Mouse (Mus musculus) kidney, adult 9 months (tissue): ENCODE measurements at regions not wholly inside any gene's neighbourhood (a gene's known extent, or its start where the extent isn't known, plus 50 kb on each side); places are given as distances from the start of the nearest gene placed in this dataset.
A peak's percentile ranks its signal among the peaks of the same experiment; 100 is the strongest.

Experiments used
- DNase-seq: peaks from one replicate; pipeline ENCODE4 v3.0.0; 2022

DNA sequence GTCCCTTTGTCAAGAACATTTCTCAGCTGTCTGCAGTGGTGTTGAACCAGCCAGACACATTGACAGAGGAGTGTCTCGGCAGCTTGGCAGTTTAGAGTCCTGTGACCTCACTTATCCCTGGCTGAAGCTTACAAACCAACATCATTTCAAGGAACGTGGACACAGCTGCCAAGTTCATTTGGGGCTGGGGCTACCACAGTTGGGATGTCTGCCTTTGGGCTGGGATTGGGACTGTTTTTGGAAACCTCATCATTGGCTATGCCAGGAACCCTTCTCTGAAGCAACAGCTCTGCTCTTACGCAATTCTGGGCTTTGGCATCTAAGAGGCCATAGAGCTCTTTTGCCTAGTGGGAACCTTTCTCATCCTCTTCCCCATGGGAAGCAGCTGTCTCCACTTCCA lies 200.4 kb downstream of the Gm15262 start:
- no peak for DNase-seq

DNA sequence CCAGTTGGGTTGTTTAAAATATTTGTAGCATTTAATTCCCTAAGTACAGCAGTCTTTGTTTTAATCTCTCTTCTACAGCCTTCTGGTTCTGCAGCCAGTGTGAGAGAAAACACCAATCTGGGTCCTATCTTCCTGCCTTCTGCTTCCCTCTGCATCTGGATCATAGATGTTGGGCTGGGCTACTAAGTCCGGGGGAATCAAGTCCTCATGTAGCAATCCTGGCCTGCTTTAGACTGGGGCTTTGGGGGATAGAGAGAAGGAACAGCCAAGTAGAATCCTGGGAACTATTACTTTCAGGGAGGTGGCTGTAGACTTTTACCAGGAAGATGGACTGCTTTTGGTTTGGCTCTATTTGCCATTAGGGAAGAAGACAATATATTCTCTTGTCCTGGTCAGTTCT lies 205.5 kb upstream of the Rai2 start:
- DNase-seq = no peak

DNA sequence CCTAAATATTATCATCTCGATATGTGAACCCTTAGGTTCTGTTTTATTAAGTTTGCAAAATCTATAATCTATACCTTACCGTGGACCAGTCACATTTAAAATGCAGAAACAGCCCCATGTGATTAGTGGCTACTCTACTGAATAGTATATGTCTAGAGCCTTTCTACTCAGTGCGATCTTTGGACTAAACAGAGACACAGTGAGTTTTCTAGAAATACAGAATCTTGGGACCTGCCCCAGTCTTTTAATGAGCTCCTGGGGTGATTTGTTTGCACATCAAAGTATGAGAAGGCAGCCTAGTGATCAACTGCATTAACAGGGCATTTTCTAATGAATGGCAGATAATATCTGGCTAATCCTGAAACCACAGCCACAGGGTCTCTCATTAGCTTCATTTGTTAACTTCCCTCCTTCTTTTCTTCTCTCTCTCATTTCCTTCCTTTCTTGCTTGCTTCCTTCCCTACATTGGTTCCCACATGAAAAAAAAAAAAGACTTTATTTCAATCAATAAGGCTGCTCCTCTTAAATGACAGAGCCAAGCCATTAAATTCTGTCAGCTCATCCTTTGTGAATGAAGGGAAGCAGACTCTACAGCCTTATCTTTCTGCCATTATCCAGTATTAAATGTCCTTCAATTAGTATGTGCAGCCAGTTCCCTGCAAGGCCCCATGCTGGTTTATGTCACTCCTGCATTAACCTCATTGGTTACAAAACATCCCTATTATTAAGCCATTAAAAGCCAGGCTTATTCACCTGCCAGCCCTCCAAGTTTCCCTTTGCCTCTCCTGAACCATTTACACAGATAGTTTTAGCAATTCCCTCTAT lies 193.2 kb upstream of the Rai2 start:
- no peak for DNase-seq

DNA sequence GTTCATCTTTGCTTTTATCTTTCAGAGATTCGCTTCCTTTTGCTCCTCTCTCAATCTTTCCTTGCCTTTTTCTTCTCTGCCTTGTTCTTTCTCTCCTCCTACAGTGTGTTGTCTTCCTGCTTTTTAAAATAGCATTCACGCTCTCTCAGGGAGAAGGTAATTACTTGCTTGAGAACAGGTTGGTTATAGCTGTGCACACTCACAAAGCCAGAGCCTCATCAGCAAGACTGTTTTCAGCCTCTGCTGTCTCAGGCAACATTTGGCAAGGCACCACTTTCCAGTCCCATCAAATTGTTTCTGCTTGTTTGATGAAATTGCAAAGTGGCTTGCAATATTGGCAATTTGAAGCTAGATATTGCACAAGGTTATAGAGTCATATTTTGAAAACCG lies 192.6 kb upstream of the Rai2 start:
- DNase-seq = no peak

DNA sequence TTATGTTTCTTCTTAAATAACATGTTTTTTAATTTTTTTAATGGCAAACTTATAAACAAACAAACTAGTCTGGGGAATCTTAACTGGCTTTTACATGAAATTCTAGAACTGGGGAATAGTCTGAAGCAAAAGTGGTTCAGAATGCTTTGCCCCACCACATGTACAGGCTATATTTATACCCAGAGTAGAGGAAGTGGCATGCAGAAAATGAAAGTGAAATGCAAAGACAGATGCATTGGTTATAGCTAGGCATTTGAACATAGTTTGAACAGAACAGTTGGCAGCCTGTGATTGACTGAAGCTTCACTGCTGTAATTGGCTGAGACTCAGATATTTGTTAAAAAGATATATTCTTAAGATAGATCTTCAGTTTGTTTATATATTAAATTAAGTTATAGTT lies 179.6 kb upstream of the Rai2 start:
- DNase-seq = no peak

DNA sequence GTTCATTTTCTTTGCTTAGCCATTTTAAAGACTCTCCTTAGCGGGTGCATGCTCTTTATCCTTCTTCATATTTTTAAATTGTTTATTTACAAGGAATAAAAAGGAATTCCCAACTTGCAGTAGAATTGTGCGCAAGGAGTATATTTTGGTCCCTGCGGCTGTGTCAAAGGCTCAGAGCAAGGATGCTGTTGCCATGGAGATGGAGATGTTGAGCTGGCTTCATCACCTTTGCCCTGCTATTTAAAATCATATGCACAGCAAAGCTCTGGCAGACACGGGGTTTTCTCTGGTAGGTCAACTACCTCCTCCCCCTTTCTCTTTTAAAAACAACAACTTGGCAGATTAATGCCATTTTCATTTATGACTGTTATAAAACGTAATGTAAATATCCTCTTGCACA lies 160.0 kb upstream of the Rai2 start:
- DNase-seq = no peak

DNA sequence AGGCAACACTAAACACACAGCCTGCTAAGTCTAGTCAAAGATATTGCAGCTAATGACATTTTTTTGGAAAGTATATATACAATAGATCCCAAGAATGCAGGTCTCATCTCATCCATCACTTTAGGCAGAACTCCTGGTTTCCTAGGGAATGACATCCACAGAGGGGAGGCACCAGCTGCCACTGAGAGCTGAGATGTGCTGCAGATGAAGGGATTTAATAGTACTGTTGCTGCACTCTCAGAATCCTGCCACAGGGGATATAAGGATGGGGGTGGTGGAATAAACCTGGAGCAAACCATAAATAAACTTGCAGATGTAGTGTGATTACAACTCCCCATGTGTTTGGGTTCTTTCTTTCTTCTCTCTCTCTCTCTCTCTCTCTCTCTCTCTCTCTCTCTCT lies 158.4 kb upstream of the Rai2 start:
- DNase-seq = no peak

DNA sequence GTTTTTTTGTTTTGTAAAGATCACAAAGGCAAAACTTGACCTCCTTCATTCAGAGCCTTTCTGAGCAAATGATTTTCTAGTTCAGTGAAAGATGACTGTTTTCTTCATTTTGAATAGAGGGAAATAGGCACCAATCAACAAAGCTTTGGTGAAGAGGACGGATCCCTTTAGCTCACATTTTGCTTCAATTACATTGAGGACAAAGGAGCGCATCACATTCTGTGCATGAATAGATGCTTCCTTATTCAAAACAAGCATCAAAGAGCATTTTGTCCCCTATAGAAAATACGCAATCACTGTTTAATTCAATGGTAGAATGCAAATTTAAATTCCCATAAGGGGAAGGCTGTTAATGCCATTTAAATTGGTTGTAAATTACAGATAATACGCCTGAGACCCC lies 150.4 kb upstream of the Rai2 start:
- no peak for DNase-seq

DNA sequence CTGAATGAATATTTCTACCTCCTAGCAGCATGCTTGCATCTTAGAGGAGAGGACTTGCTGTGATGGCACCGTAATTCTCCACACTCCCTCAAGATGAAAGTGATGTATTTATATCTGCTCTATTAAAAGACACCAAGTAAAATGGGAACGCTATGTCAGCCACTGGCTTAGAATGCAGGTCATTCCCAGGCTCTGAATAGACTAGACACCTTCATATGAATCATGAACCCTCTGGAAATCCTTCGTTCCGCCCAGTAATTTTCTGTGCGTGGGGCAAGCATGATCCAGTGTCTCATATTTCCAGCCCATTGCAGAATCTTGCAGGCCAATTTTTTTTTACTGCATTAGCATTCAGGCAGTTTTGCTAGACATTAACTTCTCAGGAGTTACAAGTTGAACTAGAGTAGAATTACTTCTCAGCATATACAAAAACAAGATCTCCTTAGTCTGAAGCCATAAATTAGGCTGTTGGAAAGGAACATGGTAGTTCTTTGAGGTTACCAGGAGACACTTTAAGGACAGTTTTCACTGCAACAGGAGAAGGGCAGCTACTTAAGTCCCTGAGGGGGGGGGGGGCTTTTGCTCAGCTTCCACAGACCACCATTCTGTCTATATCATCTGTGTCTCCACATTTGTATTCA lies 134.7 kb upstream of the Rai2 start:
- no peak for DNase-seq

DNA sequence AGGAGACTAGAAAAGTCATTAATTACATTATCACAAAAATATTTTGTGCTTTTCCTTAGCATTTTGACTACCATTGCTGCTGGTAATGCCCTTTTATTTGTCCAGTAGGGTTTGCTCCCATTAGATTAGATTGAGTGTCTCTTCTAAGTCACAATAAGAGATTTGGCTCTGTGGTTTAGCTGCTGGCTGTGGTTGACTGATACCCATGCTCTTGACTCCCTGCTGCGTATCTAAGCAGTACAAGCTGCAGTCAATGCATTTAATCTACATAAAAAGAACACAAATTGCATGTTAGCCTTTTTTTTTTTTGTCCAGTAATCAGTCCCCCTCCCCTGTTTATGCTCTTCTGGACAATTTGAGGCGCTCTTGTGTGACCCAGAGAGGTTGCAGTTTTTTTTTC lies 133.0 kb upstream of the Rai2 start:
- DNase-seq = no peak

DNA sequence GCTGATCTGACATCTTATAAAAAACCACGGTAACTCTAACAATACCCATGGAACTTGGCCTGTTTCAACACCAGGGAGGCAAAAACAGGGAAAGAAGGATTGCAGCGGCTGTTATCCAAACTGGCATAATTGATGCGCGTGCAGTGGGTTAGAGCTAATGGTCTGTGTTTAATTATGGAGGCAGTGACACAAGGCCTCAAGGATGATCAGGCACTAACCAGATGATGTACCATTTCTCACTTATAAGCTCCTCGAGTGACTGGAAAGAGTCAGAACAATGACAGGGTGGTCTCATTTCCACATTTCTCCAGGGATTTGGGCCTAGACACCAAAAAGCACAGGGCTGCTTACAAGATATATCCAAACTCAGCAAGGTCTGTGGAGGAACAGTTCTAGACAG lies 83.0 kb upstream of the Rai2 start:
- no peak for DNase-seq

DNA sequence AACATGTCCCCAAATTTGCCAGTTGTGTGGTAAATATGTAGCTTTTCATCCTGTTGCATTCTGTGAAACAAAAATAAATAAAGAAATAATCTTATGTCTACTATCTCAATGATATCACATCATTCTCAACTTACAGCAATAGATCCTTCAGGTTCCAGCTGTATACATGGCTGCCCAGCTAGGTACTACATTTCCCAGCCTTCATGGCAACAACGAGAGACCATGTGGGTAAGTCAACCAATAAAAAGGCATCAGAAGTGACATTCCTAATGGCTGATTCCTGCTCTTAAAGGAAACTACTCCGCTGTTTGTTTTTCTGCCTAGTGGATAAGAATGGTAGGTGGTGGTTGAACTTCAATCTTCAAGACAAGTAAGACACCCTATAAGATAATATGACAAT lies 82.5 kb upstream of the Rai2 start:
- DNase-seq = peak; percentile 4

DNA sequence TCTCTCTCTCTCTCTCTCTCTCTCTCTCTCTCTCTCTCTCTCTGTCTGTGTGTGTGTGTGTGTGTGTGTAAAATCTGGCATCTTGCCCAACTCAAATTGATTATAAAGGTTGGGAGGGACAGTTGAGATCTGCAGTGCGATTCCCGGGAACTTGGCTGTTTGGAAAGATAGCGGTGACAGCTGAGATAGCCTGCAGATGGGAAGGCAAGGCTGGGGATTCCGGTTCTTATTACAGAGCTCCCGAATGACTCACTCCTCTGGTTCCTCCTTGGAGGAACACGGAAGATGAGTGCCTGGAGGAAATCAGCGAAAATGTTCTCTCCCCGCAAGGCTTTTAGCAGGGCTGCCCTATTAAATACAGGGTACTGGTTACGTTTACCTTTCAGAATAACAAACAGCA lies 81.2 kb upstream of the Rai2 start:
- no peak for DNase-seq

DNA sequence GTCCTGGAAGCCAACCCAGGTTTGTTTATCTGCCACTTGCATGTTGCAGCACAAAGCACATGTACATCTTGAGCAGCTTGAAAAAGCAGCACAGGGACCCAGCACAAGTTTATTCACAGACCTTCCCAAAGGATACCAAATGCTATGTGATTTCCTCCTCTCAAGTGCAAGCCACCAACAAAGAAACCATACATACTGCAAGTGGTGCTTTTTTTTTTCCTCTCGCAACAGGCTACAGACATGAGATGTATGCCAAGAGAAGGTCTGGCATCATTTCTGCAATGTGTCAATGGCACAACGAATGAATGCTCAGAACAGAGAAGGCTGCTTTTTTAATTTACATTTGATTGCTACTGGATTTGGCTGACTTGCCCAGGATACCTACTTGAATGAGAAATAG lies 63.8 kb upstream of the Rai2 start:
- no peak for DNase-seq

DNA sequence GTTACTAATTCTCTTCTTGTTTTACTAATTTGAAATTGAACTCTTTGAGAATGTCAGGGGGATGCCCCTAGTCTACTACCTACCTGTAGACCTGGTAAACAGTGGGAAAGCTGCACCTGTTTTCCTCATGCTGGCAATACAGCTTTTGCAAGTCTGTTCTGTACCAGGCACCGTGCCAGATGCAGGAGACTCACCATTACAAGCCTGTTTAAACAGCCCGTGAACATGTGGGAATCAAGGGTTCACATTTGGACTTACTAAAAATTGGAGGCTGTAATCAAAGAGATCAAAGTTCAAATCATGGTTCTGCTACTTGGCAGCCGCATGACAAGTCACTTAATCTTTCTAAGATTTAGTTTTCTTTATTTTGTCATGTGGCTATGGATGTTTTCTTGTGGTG lies 56.8 kb upstream of the Rai2 start:
- peak; percentile 67 for DNase-seq

DNA sequence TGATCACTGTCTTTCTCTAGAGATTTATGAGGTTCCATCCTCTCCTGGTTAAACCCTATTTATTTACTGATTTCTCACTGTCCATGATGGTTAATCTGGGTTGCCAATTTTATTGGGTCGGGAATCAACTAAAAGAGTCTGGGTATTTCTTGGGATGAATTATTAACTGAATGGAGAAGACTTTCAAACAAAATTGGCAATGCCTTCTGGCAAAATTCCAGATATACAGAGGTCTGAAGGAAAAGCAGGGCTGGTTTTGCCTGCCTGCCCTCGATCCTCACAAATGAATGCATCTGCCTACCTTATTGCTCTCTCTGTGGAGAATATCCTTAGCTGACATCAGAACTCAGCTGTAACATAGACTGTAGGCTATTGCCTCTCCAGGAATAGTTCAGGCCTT lies 54.9 kb upstream of the Rai2 start:
- peak; percentile 62 for DNase-seq
